Mouse (Mus musculus) spleen, postnatal 0 days (tissue): ENCODE results near the gene Gm47959. TPM values are rescaled to one million over a fixed set of nuclear protein-coding genes. Genes with fewer than 3 reads are reported as not detected.

Experiments
- polyA plus RNA-seq: library from polyadenylated mRNA; unstranded; fragments of >200 nt; fragmentation: Nextera tagmentation; extraction: Ambion mirVana; gene quantifications from 2 replicates; pipeline ENCODE4 v1.2.1, GENCODE M21; 2015

Gm47959 gene
- not detected in 2 replicates for polyA plus RNA-seq

DNA sequence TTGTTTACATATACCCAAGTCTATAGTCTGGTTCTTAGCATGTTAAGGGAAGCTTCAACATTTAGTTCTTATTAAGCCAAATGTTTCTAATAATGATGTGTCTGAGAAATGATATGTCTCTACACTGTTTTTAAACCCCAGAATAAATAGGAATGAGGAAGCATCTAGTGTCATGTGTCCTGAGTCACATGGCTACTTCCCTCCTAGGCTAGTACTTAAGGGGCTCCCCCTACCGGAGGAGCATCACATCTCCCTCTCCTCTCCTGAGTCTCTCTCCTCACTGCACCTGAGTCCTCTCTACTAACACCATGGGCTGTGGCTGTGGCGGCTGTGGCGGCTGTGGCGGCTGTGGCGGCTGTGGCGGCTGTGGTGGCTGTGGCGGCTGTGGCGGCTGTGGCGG lies at the start of gene Gm47959:
Gm47959 (plus strand) TSS at position 243 of the 400 bp plus-strand sequence.

DNA sequence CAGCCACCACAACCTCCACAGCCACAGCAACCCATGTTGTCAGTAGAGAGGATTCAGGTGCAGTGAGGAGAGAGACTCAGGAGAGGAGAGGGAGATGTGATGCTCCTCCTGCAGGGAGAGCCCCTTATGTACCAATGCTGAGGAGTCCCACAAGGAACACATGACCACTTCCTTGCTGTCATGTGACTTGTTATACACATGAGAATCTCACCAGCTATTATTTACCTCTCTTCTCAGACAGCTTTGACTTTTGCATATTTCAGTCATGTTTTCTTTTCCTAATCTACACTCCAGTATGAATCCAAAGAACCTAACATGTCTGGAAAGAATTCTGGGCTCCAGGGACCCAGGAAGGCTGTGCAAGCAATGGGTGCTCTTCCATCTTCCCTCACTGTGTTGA lies 44.4 kb upstream of the Gm47959 start, which contains the start of gene Gm7544:
Gm7544 (minus strand) TSS at position 101 of the 400 bp plus-strand sequence.

DNA sequence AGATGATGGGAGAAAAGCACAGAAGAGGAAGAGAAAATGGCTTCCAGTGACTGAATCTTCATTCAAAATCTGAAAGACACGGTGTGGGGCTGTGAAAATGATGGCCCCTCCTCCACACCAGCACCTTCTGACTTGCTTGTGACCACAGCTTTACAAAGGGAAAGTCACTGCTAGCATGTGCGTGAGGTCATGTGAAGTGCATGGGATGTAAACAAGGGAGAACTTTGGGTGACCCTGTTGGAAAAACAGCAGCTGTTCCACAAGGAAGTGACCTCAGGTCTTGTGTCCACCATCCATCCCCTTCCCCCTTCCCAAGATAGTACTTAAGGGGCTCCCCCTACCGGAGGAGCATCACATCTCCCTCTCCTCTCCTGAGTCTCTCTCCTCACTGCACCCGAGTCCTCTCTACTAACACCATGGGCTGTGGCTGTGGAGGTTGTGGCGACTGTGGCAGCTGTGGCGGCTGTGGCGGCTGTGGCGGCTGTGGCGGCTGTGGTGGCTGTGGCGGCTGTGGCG lies 40.4 kb upstream of the Gm47959 start, which contains the start of gene Gm47955:
Gm47955 (plus strand) TSS at position 417 of the 516 bp plus-strand sequence.

DNA sequence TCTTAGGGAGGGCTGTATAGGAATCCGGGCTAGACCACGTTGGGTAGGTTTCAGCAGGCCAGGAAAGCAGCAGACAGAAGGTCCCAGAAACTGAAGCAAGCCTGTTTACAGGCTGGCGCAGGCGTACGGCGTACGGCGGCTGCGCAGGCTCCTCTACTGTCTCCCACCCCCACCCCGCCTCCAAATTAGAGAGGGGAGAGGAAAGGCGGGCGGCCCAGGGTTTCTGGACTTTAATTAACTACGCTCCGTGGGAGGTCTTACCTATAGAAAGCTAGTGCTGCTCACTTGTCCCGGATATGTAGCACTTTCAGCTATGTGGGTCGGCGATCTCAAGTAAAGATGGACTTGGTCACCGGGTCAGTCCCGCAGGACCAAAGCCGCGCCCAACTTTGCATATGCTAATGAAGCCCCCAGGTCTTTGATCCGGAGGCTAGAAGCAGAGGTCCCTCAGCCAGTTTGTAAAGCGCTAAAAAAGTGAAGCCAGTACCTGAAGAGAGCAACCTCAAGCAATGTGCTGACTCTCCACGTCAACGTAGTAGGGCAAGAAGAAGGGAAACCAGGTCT lies 37.8 kb downstream of the Gm47959 start, which contains the start of gene Slc19a3:
Slc19a3 (minus strand) TSS at position 340 of the 564 bp plus-strand sequence.

DNA sequence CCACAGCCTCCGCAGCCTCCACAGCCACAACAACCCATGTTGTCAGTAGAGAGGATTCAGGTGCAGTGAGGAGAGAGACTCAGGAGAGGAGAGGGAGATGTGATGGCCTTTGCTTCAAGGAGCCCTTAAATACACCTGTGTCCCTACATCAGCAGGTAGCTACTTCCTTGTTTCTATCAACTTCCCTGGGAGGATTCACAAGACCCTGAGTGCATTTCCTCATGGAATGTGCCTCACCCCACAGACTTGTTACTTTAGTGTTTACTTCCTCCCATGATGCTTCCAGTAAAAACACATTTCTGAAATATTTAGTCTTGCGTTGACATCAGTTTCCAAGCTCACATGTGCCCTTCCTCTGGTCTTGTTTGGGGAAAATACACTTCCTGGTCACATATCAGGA lies 42.0 kb downstream of the Gm47959 start, which contains the start of gene Krtap28-10:
Krtap28-10 (minus strand) TSS at position 101 of the 400 bp plus-strand sequence.

DNA sequence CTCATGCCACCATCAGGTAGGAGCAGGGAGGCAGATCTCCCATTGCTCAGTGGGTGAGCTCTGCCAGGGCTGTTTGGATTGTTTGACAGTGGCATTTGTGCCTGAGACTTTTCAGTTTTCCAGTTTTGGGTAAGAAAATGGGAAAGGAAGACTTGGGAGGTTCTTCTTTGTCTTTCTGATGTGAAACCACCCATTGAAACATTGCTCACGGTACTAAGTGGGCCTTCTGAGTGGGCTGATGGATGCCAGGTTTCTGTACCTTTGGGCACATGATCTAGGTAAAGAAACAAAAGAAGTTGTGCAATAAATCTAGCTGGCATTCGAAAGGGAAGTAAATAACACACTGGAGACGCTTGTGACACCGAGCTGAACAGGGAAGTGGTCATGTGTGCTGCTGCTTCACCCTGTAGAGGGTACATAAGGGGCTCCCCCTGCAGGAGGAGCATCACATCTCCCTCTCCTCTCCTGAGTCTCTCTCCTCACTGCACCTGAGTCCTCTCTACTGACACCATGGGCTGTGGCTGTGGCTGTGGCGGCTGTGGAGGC lies 44.6 kb downstream of the Gm47959 start, which contains the start of gene Gm47969:
Gm47969 (plus strand) TSS at position 51 of the 546 bp plus-strand sequence.

Other genes starting within 250 kb of the Gm47959 start
- 0.26 TPM in 1 of 2 replicates, not detected in the other for gene Tm4sf20, start 232.1 kb upstream of the Gm47959 start, polyA plus RNA-seq
- gene Gm47791, start 229.3 kb upstream of the Gm47959 start, polyA plus RNA-seq: not detected in 2 replicates
- 25.4 and 30.3 TPM in 2 replicates for gene Agfg1, start 161.1 kb upstream of the Gm47959 start, polyA plus RNA-seq
- 0.31 and 0.55 TPM in 2 replicates for gene A030005L19Rik, start 87.2 kb upstream of the Gm47959 start, polyA plus RNA-seq
- gene A030014E15Rik, start 75.6 kb upstream of the Gm47959 start, polyA plus RNA-seq: not detected in 2 replicates
- not detected in 2 replicates for gene Gm6217, start 69.1 kb upstream of the Gm47959 start, polyA plus RNA-seq
- gene A030003K21Rik, start 57.2 kb upstream of the Gm47959 start, polyA plus RNA-seq: not detected in 2 replicates
- not detected in 2 replicates for gene Gm7544, start 44.5 kb upstream of the Gm47959 start, polyA plus RNA-seq
- not detected in 2 replicates for gene Gm47955, start 40.3 kb upstream of the Gm47959 start, polyA plus RNA-seq
- gene Slc19a3, start 37.9 kb downstream of the Gm47959 start, polyA plus RNA-seq: 0.06 TPM in 2 replicates
- gene Krtap28-10, start 41.9 kb downstream of the Gm47959 start, polyA plus RNA-seq: not detected in 2 replicates
- not detected in 2 replicates for gene Gm47969, start 44.4 kb downstream of the Gm47959 start, polyA plus RNA-seq
- not detected in 2 replicates for gene A030005K14Rik, start 58.8 kb downstream of the Gm47959 start, polyA plus RNA-seq
- not detected in 2 replicates for gene Krtap28-13, start 60.4 kb downstream of the Gm47959 start, polyA plus RNA-seq
- gene Ccl20, start 116.2 kb downstream of the Gm47959 start, polyA plus RNA-seq: not detected in 2 replicates
- not detected in 2 replicates for gene Daw1, start 159.2 kb downstream of the Gm47959 start, polyA plus RNA-seq